Mouse (Mus musculus) small intestine, adult 2 months (tissue): ENCODE measurements at regions not wholly inside any gene's neighbourhood (a gene's known extent, or its start where the extent isn't known, plus 50 kb on each side); places are given as distances from the start of the nearest gene placed in this dataset.

Source experiments
- H3K27ac ChIP-seq: fragments of 200-500 bp; 2 replicates; pipeline ENCODE4 v1.5.1; 2012; ENCODE audit warnings: low read depth, low read length, control low read depth, inconsistent platforms; ENCODE audit not compliant: insufficient read depth
- H3K27me3 ChIP-seq: fragments of 200-500 bp; 2 replicates; pipeline ENCODE4 v1.6.1; 2012; ENCODE audit warnings: mild to moderate bottlenecking, moderate library complexity, low read length, inconsistent platforms; ENCODE audit not compliant: control insufficient read depth, insufficient read depth
- H3K36me3 ChIP-seq: fragments of 200-500 bp; 2 replicates; pipeline ENCODE4 v1.6.1; 2012; ENCODE audit warnings: mild to moderate bottlenecking, low read length, control low read depth, inconsistent platforms; ENCODE audit not compliant: control insufficient read depth, insufficient read depth
- H3K4me1 ChIP-seq: fragments of 200-500 bp; 2 replicates; pipeline ENCODE4 v1.6.1; 2012; ENCODE audit warnings: low read length, inconsistent platforms, mixed read lengths; ENCODE audit not compliant: control insufficient read depth, insufficient read depth, insufficient read length
- H3K4me3 ChIP-seq: fragments of 200-500 bp; 2 replicates; pipeline ENCODE4 v1.5.1; 2012; ENCODE audit warnings: low read depth, mild to moderate bottlenecking, control low read depth, inconsistent platforms, low read length, moderate library complexity
- CTCF ChIP-seq: fragments of 200-500 bp; IDR thresholded peaks from 2 replicates; pipeline ENCODE4 v1.5.1; 2012; ENCODE audit warnings: low read depth, mild to moderate bottlenecking, control low read depth, inconsistent platforms, low read length, moderate library complexity, mixed read lengths; ENCODE audit not compliant: insufficient replicate concordance, insufficient read length; ENCODE audit errors: extremely low read depth
- POLR2A ChIP-seq: fragments of 200-500 bp; IDR thresholded peaks from 2 replicates; pipeline ENCODE4 v1.6.1; 2012; ENCODE audit warnings: low read depth, mild to moderate bottlenecking, control low read depth, inconsistent platforms, low read length, moderate library complexity
- WGBS: fragments of 180-500 bp; shearing (Covaris S2); methylation state at CpG from one replicate; pipeline ENCODE4 v1.1.7; 2018; 5-methylcytosine and 5-hydroxymethylcytosine counted together

- TF ChIP-seq CTCF (no peak), POLR2A (no peak)
- H3K36me3 ChIP-seq, result no peaks in the 10 kb centered on the region
- H3K27me3 ChIP-seq, result no peaks in the 10 kb centered on the region
- no peak overlapping the region for H3K27ac ChIP-seq
- no peak overlapping the region for H3K4me3 ChIP-seq
- no peaks in the 10 kb centered on the region for H3K4me1 ChIP-seq
- WGBS, result 41% methylated on average over 2 of the region's 2 CpGs
These were observed 52.4 kb downstream of the Gm13691 start for GRCm38 (mm10) chr2:84042793-84043192.

GRCm38 (mm10) chr2:84048398-84049140, 58.2 kb downstream of the Gm13691 start:
- no peak for TF ChIP-seq POLR2A
- TF ChIP-seq CTCF, result no peak
- Histone ChIP-seq H3K27ac (no peak overlapping the region), H3K36me3 (no peaks in the 10 kb centered on the region), H3K27me3 (no peaks in the 10 kb centered on the region), H3K4me1 (no peaks in the 10 kb centered on the region), H3K4me3 (no peak overlapping the region)
- WGBS, result 78% methylated on average over 9 of the region's 9 CpGs

- WGBS, result 47% methylated on average over 3 of the region's 3 CpGs
- Histone ChIP-seq H3K27ac (no peak overlapping the region), H3K4me3 (no peak overlapping the region), H3K4me1 (no peaks in the 10 kb centered on the region), H3K36me3 (no peaks in the 10 kb centered on the region), H3K27me3 (no peaks in the 10 kb centered on the region)
- TF ChIP-seq POLR2A (no peak), CTCF (no peak)
These were observed 61.6 kb downstream of the Gm13691 start for GRCm38 (mm10) chr2:84051883-84052331.

GRCm38 (mm10) chr2:84059246-84059645, 68.9 kb downstream of the Gm13691 start:
- Histone ChIP-seq H3K27ac (no peak overlapping the region), H3K27me3 (no peaks in the 10 kb centered on the region), H3K36me3 (no peaks in the 10 kb centered on the region), H3K4me3 (no peak overlapping the region), H3K4me1 (no peaks in the 10 kb centered on the region)
- no peak for TF ChIP-seq CTCF
- no peak for TF ChIP-seq POLR2A
- WGBS, result 58% methylated on average over 7 of the region's 7 CpGs

- H3K27ac ChIP-seq, result no peak overlapping the region
- no peaks in the 10 kb centered on the region for H3K4me1 ChIP-seq
- no peaks in the 10 kb centered on the region for H3K36me3 ChIP-seq
- 83% methylated on average over 1 of the region's 1 CpGs for WGBS
- H3K4me3 ChIP-seq, result no peak overlapping the region
- TF ChIP-seq CTCF, result no peak
- no peak for TF ChIP-seq POLR2A
- no peaks in the 10 kb centered on the region for H3K27me3 ChIP-seq
These were observed 70.9 kb downstream of the Gm13691 start for GRCm38 (mm10) chr2:84061221-84061620.

- no peak overlapping the region for H3K27ac ChIP-seq
- H3K4me1 ChIP-seq, result no peaks in the 10 kb centered on the region
- no peak for TF ChIP-seq CTCF
- TF ChIP-seq POLR2A, result no peak
- no peaks in the 10 kb centered on the region for H3K27me3 ChIP-seq
- no peaks in the 10 kb centered on the region for H3K36me3 ChIP-seq
- no peak overlapping the region for H3K4me3 ChIP-seq
- 40% methylated on average over 2 of the region's 2 CpGs for WGBS
These were observed 74.0 kb downstream of the Gm13691 start for GRCm38 (mm10) chr2:84064371-84064770.

- Histone ChIP-seq H3K4me1 (no peaks in the 10 kb centered on the region), H3K27me3 (no peaks in the 10 kb centered on the region), H3K36me3 (no peaks in the 10 kb centered on the region), H3K27ac (no peak overlapping the region), H3K4me3 (no peak overlapping the region)
- TF ChIP-seq CTCF, result no peak
- TF ChIP-seq POLR2A, result no peak
- 45% methylated on average over 7 of the region's 7 CpGs for WGBS
These were observed 74.7 kb downstream of the Gm13691 start for GRCm38 (mm10) chr2:84065061-84065460.
